Mouse (Mus musculus): Measurements from ENCODE around the gene 4930519G04Rik. TPM values are rescaled to one million over a fixed set of nuclear protein-coding genes. Genes with fewer than 3 reads are reported as not detected.
A peak's percentile ranks its signal among the peaks of the same experiment; 100 is the strongest.
"Not testable (repeated sequence)": the region's sequence is repeated elsewhere in the genome, so short reads cannot be mapped to it uniquely, and the experiment has no call there.

The 4930519G04Rik gene
- polyA plus RNA-seq, 1 experiment, result 0.06 TPM

DNA sequence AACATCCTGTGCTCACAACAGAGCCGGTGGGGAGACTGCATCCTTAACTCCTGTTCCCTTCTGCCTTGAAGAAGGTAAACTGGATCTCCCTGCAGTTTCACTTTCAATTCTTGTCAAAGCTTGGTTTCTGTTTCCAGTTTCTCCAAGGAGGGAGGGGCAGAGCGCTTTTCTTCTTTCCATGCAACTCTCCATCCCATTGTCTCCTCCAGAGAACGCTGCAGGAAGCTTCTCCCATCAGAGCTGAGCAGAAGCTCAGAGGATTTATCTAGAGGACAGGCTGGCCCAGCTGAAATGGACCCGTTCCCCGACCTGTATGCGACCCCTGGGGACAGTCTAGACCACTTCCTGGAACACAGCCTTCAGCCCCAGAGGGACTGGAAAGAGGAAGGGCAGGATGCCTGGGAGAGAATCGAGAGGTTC lies 43.9 kb downstream of the 4930519G04Rik start:
- TF ChIP-seq POLR2A (IDR thresholded peaks at IDR 0.05; ENCODE audit: extremely low read depth, insufficient read depth, low read length), result no peak
- TF ChIP-seq CTCF (IDR thresholded peaks at IDR 0.05; ENCODE audit: extremely low read depth, insufficient read depth, low read length), result no peak
- peak overlapping the region; percentile 29 for H3K4me3 ChIP-seq (ENCODE audit: insufficient read depth, low read length)
- H3K4me1 ChIP-seq (ENCODE audit: control insufficient read depth, insufficient read depth, low read length), result no peaks in the 10 kb centered on the region
- H3K27ac ChIP-seq (ENCODE audit: insufficient read depth, low read length), result 0 out of 2 replicates have a peak overlapping the region, but pooled peaks have one; percentile 36

DNA sequence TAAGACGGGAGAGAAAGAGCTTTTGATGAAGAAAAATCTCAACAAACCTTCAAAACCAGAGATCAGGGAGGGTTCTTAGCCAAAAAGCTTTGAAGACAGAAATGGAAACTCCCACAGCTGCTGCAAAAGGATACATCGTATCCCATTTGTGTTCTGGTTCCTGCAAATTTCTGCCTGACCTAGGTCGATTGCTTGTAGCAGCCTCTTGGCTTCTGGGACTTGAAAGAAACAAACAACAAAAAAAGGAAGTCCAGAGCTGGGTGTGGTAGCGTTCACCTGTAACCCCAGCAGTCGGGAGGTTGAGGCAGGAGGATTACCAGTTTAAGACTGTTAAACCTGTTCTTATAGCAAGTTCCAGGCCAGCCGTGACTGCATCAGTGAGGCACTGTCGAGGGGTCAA lies 45.4 kb downstream of the 4930519G04Rik start:
- Histone ChIP-seq H3K4me3 (ENCODE audit: insufficient read depth, low read length) (no peak overlapping the region), H3K27ac (ENCODE audit: insufficient read depth, low read length) (no peak overlapping the region), H3K4me1 (ENCODE audit: control insufficient read depth, insufficient read depth, low read length) (no peaks in the 10 kb centered on the region)
- no peak for TF ChIP-seq CTCF (IDR thresholded peaks at IDR 0.05; ENCODE audit: extremely low read depth, insufficient read depth, low read length)
- TF ChIP-seq POLR2A (IDR thresholded peaks at IDR 0.05; ENCODE audit: extremely low read depth, insufficient read depth, low read length), result no peak

DNA sequence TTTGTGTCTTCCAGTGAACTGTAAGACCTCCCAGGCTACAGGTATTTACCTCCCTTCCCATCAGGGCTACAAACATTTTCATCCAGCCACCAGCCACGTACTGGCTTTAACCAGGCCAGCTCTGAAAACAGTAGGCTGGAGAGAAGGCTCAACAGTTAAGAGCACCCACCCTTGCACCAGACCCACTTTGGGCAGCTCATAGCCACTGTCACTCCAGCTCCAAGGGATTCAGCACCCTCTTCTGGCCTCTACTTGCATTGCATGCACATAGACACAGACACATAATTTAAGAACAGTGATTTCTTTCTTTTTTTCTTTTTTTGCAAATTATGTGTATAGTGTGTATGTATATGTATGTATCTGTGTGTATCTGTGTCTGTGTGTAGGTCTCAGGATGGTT lies 48.9 kb downstream of the 4930519G04Rik start:
- TF ChIP-seq CTCF (IDR thresholded peaks at IDR 0.05; ENCODE audit: extremely low read depth, insufficient read depth, low read length) (peak; percentile 48; the same call in 1 of the 2 replicates), POLR2A (IDR thresholded peaks at IDR 0.05; ENCODE audit: extremely low read depth, insufficient read depth, low read length) (no peak)
- Histone ChIP-seq H3K4me3 (ENCODE audit: insufficient read depth, low read length) (no peak overlapping the region), H3K4me1 (ENCODE audit: control insufficient read depth, insufficient read depth, low read length) (no peaks in the 10 kb centered on the region), H3K27ac (ENCODE audit: insufficient read depth, low read length) (no peak overlapping the region)

DNA sequence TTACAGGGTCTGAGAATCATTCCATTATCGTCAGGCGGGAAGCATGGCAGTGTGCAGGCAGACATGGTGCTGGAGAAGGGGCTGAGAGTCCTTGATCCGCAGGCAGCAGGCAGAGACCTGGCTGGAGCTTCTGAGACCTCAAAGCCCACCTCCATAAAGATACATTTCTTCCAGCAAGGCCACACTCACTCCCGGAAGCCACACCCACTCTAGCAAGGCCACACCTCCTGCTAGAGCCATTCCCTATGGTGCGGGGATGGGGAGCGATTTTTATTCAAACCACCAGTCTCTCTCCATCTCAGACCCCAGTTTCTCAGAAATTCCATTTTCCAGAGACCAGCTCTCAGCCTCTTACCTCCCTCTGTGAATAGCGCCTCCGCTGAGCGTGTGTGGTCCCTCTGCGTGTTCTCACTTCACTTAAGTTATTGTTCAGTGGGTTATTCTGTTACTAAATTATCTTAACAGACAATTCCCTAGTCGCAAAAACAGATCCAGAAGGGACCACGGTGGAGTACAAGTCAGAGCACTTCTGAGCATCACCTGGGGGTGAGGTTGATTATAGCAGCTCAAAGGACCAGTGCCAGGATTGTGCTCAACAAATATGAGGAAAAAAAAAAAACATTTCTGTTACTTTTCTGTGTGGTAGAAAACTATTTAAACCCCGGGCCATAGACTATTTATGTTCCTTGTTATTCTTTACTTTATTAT lies 55.3 kb downstream of the 4930519G04Rik start:
- TF ChIP-seq POLR2A (IDR thresholded peaks at IDR 0.05; ENCODE audit: extremely low read depth, insufficient read depth, low read length) (no peak), CTCF (IDR thresholded peaks at IDR 0.05; ENCODE audit: extremely low read depth, insufficient read depth, low read length) (no peak)
- no peak overlapping the region for H3K4me3 ChIP-seq (ENCODE audit: insufficient read depth, low read length)
- no peak overlapping the region for H3K27ac ChIP-seq (ENCODE audit: insufficient read depth, low read length)
- no peaks in the 10 kb centered on the region for H3K4me1 ChIP-seq (ENCODE audit: control insufficient read depth, insufficient read depth, low read length)

DNA sequence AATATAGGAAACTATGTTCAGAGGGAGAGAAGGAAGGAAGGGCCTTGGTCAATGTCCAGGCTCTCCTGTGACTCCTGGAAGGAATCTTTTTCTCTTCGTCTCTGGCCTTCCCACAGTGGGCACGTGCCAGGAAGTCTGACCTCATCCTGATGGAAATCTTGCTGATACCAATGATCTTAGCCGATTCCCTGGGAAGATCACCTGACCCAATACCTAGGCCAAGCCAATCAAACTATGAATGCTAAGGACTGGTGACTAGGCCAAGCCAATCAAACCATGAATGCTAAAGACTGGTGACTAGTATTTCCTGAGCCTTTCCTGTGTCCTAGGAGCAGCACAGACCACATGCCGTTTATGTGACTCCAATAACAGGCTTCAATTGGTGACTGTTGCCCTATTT lies 60.2 kb downstream of the 4930519G04Rik start:
- no peaks in the 10 kb centered on the region for H3K4me1 ChIP-seq (ENCODE audit: control insufficient read depth, insufficient read depth, low read length)
- no peak overlapping the region for H3K27ac ChIP-seq (ENCODE audit: insufficient read depth, low read length)
- no peak overlapping the region for H3K4me3 ChIP-seq (ENCODE audit: insufficient read depth, low read length)
- TF ChIP-seq POLR2A (IDR thresholded peaks at IDR 0.05; ENCODE audit: extremely low read depth, insufficient read depth, low read length) (no peak), CTCF (IDR thresholded peaks at IDR 0.05; ENCODE audit: extremely low read depth, insufficient read depth, low read length) (no peak)

DNA sequence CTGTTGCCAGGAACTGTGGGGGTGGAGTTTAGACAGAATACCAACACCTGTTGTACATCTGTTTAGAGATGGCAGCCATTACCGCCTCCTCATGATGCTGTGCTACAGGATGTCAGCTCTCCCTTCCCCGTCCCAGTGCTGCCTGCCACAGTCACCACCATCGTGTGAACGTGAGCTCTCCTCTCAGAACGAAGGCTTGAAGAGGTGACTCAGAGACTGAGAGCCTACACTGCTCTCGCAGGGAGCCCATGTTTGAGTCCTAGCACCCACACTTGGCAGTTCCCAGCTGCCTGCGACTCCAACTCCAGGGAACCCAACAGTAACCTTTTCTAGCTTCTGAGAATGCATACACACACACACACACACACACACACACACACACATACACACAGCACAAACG lies 61.4 kb downstream of the 4930519G04Rik start:
- Histone ChIP-seq H3K4me3 (ENCODE audit: insufficient read depth, low read length) (no peak overlapping the region), H3K4me1 (ENCODE audit: control insufficient read depth, insufficient read depth, low read length) (no peaks in the 10 kb centered on the region), H3K27ac (ENCODE audit: insufficient read depth, low read length) (no peak overlapping the region)
- no peak for TF ChIP-seq POLR2A (IDR thresholded peaks at IDR 0.05; ENCODE audit: extremely low read depth, insufficient read depth, low read length)
- no peak for TF ChIP-seq CTCF (IDR thresholded peaks at IDR 0.05; ENCODE audit: extremely low read depth, insufficient read depth, low read length)

DNA sequence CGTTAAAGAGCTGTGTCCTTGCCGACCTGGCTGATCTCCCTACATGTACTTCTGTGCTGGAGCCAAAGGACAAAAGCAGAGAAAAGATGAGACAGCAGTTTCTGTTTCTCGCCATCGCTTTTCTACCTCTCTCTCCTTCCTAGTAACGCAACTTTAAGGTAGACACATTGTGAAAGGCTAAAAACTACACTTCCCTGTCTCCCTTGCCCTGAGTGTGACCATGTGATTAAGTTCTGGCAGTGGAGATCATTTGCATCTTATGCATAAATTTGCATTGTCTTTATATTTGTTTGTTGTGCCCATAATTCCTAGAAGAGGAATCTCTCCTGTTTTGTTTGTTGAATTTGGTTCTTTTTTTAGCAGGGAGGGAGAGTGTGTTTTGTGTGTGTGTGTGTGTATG lies 62.4 kb downstream of the 4930519G04Rik start:
- no peak overlapping the region for H3K27ac ChIP-seq (ENCODE audit: insufficient read depth, low read length)
- no peaks in the 10 kb centered on the region for H3K4me1 ChIP-seq (ENCODE audit: control insufficient read depth, insufficient read depth, low read length)
- no peak overlapping the region for H3K4me3 ChIP-seq (ENCODE audit: insufficient read depth, low read length)
- no peak for TF ChIP-seq POLR2A (IDR thresholded peaks at IDR 0.05; ENCODE audit: extremely low read depth, insufficient read depth, low read length)
- no peak for TF ChIP-seq CTCF (IDR thresholded peaks at IDR 0.05; ENCODE audit: extremely low read depth, insufficient read depth, low read length)

DNA sequence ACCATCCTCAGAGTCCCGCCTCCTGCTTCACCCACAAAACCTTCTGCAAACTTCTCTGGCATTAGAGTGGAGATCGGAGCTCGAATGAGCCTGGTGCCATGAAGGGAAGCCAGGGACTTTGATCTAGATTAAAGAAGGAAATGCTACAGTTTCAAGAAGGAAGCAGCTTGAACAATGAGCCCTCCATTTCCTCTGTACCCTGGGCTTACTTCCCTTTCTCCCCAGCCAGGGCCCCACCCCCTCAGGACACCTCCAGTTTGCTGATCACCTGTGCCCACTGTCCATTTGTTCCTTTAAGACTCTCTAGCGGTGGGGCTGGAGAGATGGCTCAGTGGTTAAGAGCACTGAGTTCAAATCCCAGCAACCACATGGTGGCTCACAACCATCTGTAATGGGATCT lies 63.3 kb downstream of the 4930519G04Rik start:
- Histone ChIP-seq H3K27ac (ENCODE audit: insufficient read depth, low read length) (no peak overlapping the region), H3K4me1 (ENCODE audit: control insufficient read depth, insufficient read depth, low read length) (no peaks in the 10 kb centered on the region), H3K4me3 (ENCODE audit: insufficient read depth, low read length) (no peak overlapping the region)
- no peak for TF ChIP-seq POLR2A (IDR thresholded peaks at IDR 0.05; ENCODE audit: extremely low read depth, insufficient read depth, low read length)
- no peak for TF ChIP-seq CTCF (IDR thresholded peaks at IDR 0.05; ENCODE audit: extremely low read depth, insufficient read depth, low read length)

DNA sequence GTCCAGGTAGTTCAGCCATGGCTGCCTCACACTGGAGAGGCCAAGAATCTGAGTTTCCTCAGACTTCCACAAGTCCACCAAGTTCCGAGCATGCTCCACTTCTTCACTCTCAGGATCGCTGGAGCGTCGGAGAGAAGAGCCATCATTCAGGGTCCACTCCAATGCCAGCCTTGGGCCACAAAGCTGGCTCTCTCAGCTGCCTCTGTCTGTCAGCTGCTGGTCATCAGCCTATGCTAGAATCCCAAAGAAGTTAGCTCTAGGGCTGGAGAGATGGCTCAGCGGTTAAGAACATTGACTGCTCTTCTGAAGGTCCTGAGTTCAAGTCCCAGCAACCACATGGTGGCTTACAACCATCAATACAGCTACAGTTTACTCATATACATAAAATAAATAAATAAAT lies 63.9 kb downstream of the 4930519G04Rik start:
- not testable (repeated sequence) for H3K4me3 ChIP-seq (ENCODE audit: insufficient read depth, low read length); H3K4me1 ChIP-seq (ENCODE audit: control insufficient read depth, insufficient read depth, low read length); H3K27ac ChIP-seq (ENCODE audit: insufficient read depth, low read length)

DNA sequence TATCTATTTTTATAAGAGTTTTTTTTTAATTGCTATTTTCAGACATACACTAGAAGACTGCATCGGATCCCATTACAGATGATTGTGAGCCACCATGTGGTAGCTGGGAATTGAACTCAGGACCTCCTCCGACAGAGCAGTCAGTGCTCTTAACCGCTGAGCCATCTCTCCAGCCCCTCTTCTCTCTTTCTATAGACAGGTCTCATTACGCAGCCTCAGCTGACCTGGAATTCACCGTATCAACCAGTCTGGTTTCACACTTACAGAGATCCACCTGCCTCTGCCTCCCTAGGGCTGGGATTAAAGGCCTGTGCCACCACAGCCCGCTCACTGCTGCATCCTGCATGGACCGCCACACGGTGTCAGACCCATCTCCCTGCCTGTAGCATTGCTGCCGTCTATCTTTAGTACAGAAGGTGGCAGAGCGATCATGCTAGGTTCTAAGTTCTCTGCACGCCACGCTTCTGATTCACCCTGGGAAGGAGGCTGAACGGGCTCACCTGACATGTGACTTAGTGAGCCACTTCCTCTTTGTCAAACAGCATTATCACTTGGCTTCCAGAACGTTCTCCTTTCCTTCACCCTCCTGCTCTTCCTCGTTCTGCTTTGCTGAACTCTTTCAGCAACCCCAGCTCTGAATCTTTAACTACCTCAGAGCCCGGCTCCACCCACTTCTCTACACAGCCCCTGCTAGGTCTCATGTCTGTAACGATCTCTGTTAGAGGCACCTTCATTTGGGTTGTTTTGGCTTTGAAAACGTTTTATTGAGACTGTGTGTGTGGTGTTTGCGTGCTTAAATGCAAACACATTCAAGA lies 68.3 kb downstream of the 4930519G04Rik start:
- TF ChIP-seq CTCF (IDR thresholded peaks at IDR 0.05; ENCODE audit: extremely low read depth, insufficient read depth, low read length) (no peak), POLR2A (IDR thresholded peaks at IDR 0.05; ENCODE audit: extremely low read depth, insufficient read depth, low read length) (no peak)
- Histone ChIP-seq H3K27ac (ENCODE audit: insufficient read depth, low read length) (no peak overlapping the region), H3K4me1 (ENCODE audit: control insufficient read depth, insufficient read depth, low read length) (no peaks in the 10 kb centered on the region), H3K4me3 (ENCODE audit: insufficient read depth, low read length) (no peak overlapping the region)
